Mouse (Mus musculus): Measurements from ENCODE around the gene Lyar. TPM values are rescaled to one million over a fixed set of nuclear protein-coding genes. Genes with fewer than 3 reads are reported as not detected.

The Lyar gene
- 37.8 TPM for polyA plus RNA-seq (2017; shearing (Covaris generic))

DNA sequence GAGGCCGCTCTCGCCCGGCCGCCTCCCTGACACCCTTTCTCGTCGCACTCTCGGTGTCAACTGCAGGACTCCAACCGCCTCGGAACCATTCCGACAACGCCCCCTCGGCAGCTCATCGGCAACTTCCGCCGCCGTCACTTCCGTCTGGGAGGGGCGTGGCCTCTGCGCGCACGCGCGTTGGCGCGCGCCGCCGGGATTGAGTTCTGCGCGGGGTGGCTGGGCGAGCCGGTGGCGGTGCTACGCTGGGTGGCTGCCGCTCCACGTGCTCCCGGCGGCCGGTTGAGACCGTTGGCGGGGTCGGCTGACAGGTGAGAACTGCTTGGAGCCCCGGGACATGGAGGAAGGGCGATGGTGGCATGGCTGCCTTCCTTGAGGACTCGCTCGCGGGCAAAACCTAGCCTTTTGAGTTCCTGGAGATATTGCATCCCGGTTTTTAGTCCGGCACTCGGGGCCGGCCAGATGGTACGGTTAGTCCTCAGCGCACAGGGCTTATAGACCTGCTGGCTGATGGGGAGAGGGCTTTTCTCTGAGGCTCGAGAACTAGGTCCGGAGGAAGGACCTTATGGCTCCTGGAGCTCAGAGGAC, at the start of gene Lyar, which contains the start of gene Zbtb49:
Lyar (plus strand) TSS at position 143 of the 585 bp plus-strand sequence.
Zbtb49 (minus strand) TSS at position 130 of the 585 bp plus-strand sequence.

DNA sequence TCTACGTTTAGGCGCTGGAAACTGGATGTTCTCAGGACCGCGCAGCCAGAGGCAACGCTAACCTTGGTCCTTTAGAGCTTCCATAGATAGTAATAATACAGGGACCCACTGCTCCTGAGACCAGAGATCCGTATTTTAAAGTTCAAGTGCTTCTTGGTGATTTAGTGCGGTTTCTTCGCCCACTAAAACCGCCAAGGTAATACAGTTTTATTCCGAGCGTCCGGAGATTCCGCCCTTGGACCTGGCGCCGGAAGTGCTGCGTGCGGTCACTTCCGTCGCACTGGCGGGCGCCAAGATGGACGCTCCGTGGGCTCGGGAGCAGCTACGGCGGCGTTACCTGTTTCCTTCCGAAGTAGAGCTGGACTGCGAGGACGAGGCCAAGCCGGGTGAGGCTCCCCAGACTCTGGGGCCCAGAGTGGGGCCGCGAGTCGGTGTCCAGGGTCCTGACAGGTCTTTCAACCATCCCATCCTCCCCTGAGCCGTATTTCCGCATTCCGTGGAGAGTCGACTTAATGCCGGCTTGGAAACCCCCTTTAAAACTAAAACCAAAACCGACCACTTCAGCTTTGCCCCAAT, 39.9 kb downstream of the Lyar start, which contains the start of gene Tmem128:
Tmem128 (plus strand) TSS at position 79 of the 576 bp plus-strand sequence.

GRCm38 (mm10) chr5:38275771-38276170, 55.5 kb downstream of the Lyar start, which contains the start of gene Otop1:
TSS of gene Otop1 (plus strand) at chr5:38275972.

Other genes starting within 250 kb of the Lyar start
- gene Stx18, start 181.7 kb upstream of the Lyar start, polyA plus RNA-seq (2017; shearing (Covaris generic)): 45.0 TPM
- gene Nsg1, start 60.6 kb upstream of the Lyar start, polyA plus RNA-seq (2017; shearing (Covaris generic)): 0.24 TPM
- 27.8 TPM for gene Zbtb49, start within 50 bp of the Lyar start, polyA plus RNA-seq (2017; shearing (Covaris generic))
- gene Tmem128, start 39.7 kb downstream of the Lyar start, polyA plus RNA-seq (2017; shearing (Covaris generic)): 164 TPM
- gene Otop1, start 55.5 kb downstream of the Lyar start, polyA plus RNA-seq (2017; shearing (Covaris generic)): not detected
- gene Drd5, start 98.9 kb downstream of the Lyar start, polyA plus RNA-seq (2017; shearing (Covaris generic)): not detected